Mouse (Mus musculus): ENCODE results near the gene Tldc2. TPM values are rescaled to one million over a fixed set of nuclear protein-coding genes. Genes with fewer than 3 reads are reported as not detected.

The Tldc2 gene
- polyA plus RNA-seq, 1 experiment from 2014 or later, result not detected

DNA sequence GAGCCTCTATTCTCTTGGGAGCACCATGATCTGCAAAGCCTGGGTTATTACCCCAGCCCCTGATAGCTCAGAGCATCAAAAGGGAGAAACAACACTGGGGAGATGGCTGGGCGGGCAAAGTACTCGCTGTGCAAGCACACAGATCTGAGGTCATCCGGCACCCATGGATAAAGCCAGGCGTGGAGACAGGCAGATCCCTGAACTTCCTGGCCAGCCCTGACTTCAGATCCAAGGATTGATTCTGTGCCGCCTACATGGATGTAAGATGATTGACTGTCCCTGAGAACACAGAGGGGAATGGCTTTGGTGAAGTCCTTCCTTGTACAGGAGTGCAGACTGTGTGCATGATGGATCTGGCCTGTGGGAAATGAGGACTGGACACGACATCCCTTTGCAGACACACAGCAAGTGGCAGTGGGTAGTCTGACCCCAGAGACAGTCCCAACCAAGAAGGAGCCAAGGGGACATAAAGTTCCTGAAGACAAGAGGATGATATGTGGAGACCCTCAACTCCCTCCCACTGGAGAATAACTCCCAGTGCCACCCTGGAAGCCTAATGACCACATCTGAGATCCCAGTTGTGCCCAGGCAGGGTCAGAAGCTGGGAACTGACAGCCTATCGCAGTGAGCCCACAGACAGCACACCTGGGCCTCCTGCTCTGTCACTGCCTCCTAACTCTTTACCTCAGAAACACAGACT, 20.0 kb upstream of the Tldc2 start:
- Histone ChIP-seq H3K4me2 (no peak overlapping the region), H3K27ac (ENCODE audit: low read depth) (no peak overlapping the region), H3K27me3 (ENCODE audit: insufficient read depth, low read length) (no peaks in the 10 kb centered on the region), H3K4me1 (ENCODE audit: insufficient read depth) (peaks cover 61% of the 10 kb centered on the region), H3K36me3 (ENCODE audit: insufficient read depth) (peaks cover 13% of the 10 kb centered on the region; the same call in 1 of the 2 replicates), H3K9ac (no peak overlapping the region), H3K9me3 (ENCODE audit: low read depth, low read length) (no peaks in the 10 kb centered on the region), H3K4me3 (ENCODE audit: low read depth, low read length) (no peak overlapping the region)
- 80% methylated on average over 7 of the region's 7 CpGs for WGBS
- ATAC-seq (ENCODE audit: insufficient read depth), result no peak
- TF ChIP-seq CTCF (IDR thresholded peaks at IDR 0.05; ENCODE audit: low read depth), result no peak
- no peak for DNase-seq

DNA sequence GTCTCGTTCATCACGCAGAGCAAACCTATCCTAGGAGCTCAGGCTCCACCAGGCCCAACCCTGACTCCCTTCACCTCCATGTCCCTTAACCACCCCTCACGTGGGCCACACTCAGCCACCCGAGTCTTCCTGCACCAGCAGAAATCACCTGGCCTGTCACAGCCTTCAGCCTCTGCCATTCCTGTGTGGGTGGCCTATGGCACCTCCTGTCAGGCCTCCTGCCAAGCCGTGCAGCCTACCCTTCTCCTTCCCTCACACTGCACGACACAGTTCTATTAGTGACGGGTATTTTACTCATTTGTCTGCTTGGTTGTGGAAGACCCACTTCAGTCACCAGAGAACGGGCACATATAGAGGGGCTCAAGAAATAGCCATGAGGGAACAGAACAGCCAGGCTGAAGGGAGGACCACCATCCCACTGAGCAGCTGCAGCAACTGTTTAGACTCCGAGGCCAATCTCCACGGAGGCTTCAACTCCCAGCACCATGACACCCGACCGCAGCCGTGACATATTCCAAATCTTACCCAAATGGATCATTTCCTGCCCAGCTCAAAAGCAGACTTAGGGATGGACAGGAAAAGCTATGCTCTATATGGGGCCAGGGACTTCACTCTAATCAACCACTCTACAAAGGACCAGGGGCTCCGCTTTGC, 18.0 kb upstream of the Tldc2 start:
- Histone ChIP-seq H3K27ac (ENCODE audit: low read depth) (peak overlapping the region; percentile 77), H3K9me3 (ENCODE audit: low read depth, low read length) (no peaks in the 10 kb centered on the region), H3K36me3 (ENCODE audit: insufficient read depth) (peaks cover 26% of the 10 kb centered on the region), H3K27me3 (ENCODE audit: insufficient read depth, low read length) (no peaks in the 10 kb centered on the region), H3K4me1 (ENCODE audit: insufficient read depth) (peaks cover 76% of the 10 kb centered on the region), H3K4me2 (peak overlapping the region; percentile 44), H3K9ac (peak overlapping the region; percentile 29; the same call in 1 of the 2 replicates), H3K4me3 (ENCODE audit: low read depth, low read length) (no peak overlapping the region)
- no peak for TF ChIP-seq CTCF (IDR thresholded peaks at IDR 0.05; ENCODE audit: low read depth)
- 34% methylated on average over 14 of the region's 14 CpGs for WGBS
- ATAC-seq (ENCODE audit: insufficient read depth) (no peak), DNase-seq (peak; percentile 58)

DNA sequence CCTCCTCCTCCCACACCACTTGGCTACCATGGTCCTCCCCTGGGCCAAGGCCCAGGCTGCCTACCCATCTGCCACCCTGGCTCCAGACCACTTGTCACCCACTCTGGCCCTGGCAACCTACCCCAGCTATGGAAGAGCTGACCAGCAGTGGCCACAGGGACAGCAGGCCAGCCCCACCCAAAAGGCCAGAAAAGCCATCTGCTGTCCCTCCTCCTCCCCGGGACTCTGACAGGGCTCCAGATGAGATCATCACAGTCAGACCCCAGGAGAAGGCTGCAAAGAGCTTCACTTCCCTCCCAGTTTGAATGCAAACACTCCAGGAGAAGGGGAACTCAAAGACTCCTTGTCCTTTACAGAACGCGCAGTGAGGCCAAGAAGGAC, 17.5 kb upstream of the Tldc2 start:
- peak overlapping the region; percentile 44 for H3K4me2 ChIP-seq
- no peaks in the 10 kb centered on the region for H3K9me3 ChIP-seq (ENCODE audit: low read depth, low read length)
- ATAC-seq (ENCODE audit: insufficient read depth) (no peak), DNase-seq (peak; percentile 63)
- WGBS, result 23% methylated on average over 3 of the region's 3 CpGs
- no peak overlapping the region for H3K4me3 ChIP-seq (ENCODE audit: low read depth, low read length)
- no peak for TF ChIP-seq CTCF (IDR thresholded peaks at IDR 0.05; ENCODE audit: low read depth)
- peaks cover 76% of the 10 kb centered on the region for H3K4me1 ChIP-seq (ENCODE audit: insufficient read depth)
- H3K27ac ChIP-seq (ENCODE audit: low read depth), result peak overlapping the region; percentile 77
- peaks cover 21% of the 10 kb centered on the region for H3K36me3 ChIP-seq (ENCODE audit: insufficient read depth)
- no peaks in the 10 kb centered on the region for H3K27me3 ChIP-seq (ENCODE audit: insufficient read depth, low read length)
- H3K9ac ChIP-seq, result peak overlapping the region; percentile 29

DNA sequence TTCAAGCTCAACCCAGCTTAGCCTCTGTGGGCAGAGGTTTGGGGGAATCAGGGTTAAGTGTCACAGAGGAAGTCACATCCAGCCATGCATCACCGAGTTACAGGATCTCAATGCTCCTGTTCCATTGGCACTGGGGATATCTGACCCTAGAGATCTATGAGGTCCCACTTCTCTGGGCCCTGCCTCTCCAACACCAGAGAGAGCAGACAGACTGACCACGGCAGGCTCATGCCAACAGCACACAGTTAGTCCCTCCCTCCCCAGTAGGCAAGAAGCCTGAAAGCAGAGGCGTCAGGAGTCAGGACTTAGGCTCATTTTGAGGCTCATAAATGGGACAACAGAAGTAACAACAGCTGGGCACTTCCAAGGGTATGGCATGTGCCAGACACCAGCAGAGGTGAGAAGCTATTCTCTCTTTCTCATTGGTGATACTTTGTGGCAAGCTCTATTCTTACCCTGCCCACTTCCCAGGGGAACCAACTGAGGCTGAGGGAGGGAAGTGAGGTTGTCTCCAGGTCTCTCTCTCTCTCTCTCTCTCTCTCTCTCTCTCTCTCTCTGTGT, 17.0 kb upstream of the Tldc2 start:
- Histone ChIP-seq H3K4me1 (ENCODE audit: insufficient read depth) (peaks cover 76% of the 10 kb centered on the region), H3K4me2 (peak overlapping the region; percentile 44)
- ATAC-seq (ENCODE audit: insufficient read depth), result no peak

DNA sequence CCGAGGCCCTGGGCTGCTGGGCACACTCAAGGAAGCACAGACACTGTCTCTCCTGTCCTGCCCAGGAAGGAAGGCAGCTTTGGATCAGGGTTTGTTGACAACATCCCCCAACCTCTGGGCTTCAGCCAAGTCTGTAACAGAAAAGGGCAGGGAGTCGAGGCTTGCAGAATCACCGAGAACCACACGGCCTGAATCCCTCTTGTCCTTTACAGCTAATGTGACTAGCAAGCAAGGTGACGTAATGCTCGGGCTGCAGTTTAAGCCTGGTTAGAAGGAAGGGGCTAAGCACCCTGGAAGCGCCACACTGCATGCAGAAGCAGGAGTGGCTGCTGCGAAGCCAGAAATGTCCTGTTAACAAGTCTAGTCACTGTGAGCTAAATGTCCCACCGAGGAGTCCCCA, 16.5 kb upstream of the Tldc2 start:
- Histone ChIP-seq H3K4me3 (ENCODE audit: low read depth, low read length) (no peak overlapping the region), H3K27ac (ENCODE audit: low read depth) (peak overlapping the region; percentile 77), H3K27me3 (ENCODE audit: insufficient read depth, low read length) (no peaks in the 10 kb centered on the region), H3K4me2 (peak overlapping the region; percentile 44), H3K9me3 (ENCODE audit: low read depth, low read length) (no peaks in the 10 kb centered on the region), H3K4me1 (ENCODE audit: insufficient read depth) (peaks cover 76% of the 10 kb centered on the region), H3K9ac (peak overlapping the region; percentile 16; the same call in 1 of the 2 replicates), H3K36me3 (ENCODE audit: insufficient read depth) (peaks cover 16% of the 10 kb centered on the region)
- TF ChIP-seq CTCF (IDR thresholded peaks at IDR 0.05; ENCODE audit: low read depth), result no peak
- peak; percentile 32 for ATAC-seq (ENCODE audit: insufficient read depth)
- peak; percentile 88 for DNase-seq
- WGBS, result 13% methylated on average over 9 of the region's 9 CpGs

More for the DNA sequence above, 17.0 kb upstream of the Tldc2 start:
- 16% methylated on average over 3 of the region's 3 CpGs for WGBS
- Histone ChIP-seq H3K36me3 (ENCODE audit: insufficient read depth) (peaks cover 19% of the 10 kb centered on the region), H3K27me3 (ENCODE audit: insufficient read depth, low read length) (no peaks in the 10 kb centered on the region), H3K9ac (peak overlapping the region; percentile 29), H3K27ac (ENCODE audit: low read depth) (peak overlapping the region; percentile 77), H3K9me3 (ENCODE audit: low read depth, low read length) (no peaks in the 10 kb centered on the region), H3K4me3 (ENCODE audit: low read depth, low read length) (no peak overlapping the region)
- TF ChIP-seq CTCF (IDR thresholded peaks at IDR 0.05; ENCODE audit: low read depth), result no peak
- DNase-seq, result no peak

DNA sequence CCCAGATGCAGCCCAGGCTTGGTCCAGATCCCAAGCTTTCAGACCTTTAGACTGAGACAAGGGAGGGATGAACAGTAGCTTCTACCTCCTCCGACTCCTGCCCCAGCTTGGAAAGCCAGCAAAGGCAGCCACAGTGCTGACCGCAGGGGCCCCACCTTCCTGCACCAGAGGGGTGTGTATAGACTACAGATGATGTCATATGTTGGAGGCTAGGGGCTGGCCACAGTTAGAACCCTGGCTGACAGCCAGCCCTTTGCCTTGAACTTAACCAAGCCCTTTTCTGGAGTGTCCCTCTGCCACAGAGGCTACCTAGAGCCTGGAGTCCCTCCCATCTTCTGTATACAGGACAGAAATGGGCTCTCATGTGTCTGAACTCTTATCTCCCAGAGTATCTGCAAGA, 15.3 kb upstream of the Tldc2 start:
- WGBS, result 4% methylated on average over 2 of the region's 2 CpGs
- DNase-seq (peak; percentile 92), ATAC-seq (ENCODE audit: insufficient read depth) (peak; percentile 59)
- peaks cover 26% of the 10 kb centered on the region for H3K36me3 ChIP-seq (ENCODE audit: insufficient read depth)
- no peaks in the 10 kb centered on the region for H3K9me3 ChIP-seq (ENCODE audit: low read depth, low read length)
- H3K4me3 ChIP-seq (ENCODE audit: low read depth, low read length), result no peak overlapping the region
- H3K4me2 ChIP-seq, result peak overlapping the region; percentile 40
- peaks cover 83% of the 10 kb centered on the region for H3K4me1 ChIP-seq (ENCODE audit: insufficient read depth)
- peak overlapping the region; percentile 77 for H3K27ac ChIP-seq (ENCODE audit: low read depth)
- TF ChIP-seq CTCF (IDR thresholded peaks at IDR 0.05; ENCODE audit: low read depth), result no peak
- no peaks in the 10 kb centered on the region for H3K27me3 ChIP-seq (ENCODE audit: insufficient read depth, low read length)
- peak overlapping the region; percentile 37; the same call in 1 of the 2 replicates for H3K9ac ChIP-seq
